Mouse (Mus musculus): Measurements from ENCODE around the gene Hyls1. TPM values are rescaled to one million over a fixed set of nuclear protein-coding genes. Genes with fewer than 3 reads are reported as not detected.

The Hyls1 gene
- total RNA-seq, 2 experiments from 2014 or later: 9.7 to 12.7 TPM

Other genes with a start within 250 kb of the Hyls1 start
- gene Cdon, start 149.3 kb downstream of the Hyls1 start, total RNA-seq (2015): 0.67 and 1.3 TPM in 2 replicates
- 0.37 and 1.0 TPM in 2 replicates for gene Cdon, start 149.3 kb downstream of the Hyls1 start, total RNA-seq (2017)
- gene Gm1113, start 52.1 kb downstream of the Hyls1 start, total RNA-seq (2015): not detected in 2 replicates
- not detected in 2 replicates for gene Gm1113, start 52.1 kb downstream of the Hyls1 start, total RNA-seq (2017)
- 0.05 TPM in 1 of 2 replicates, not detected in the other for gene Ddx25, start 11.9 kb downstream of the Hyls1 start, total RNA-seq (2015)
- 0.03 TPM in 1 of 2 replicates, not detected in the other for gene Ddx25, start 11.9 kb downstream of the Hyls1 start, total RNA-seq (2017)
- 25.5 and 28.8 TPM in 2 replicates for gene Pus3, start 11.8 kb downstream of the Hyls1 start, total RNA-seq (2015)
- 22.3 and 23.7 TPM in 2 replicates for gene Pus3, start 11.8 kb downstream of the Hyls1 start, total RNA-seq (2017)
- 0.57 TPM in 1 of 2 replicates, not detected in the other for gene Pate2, start 114 bp downstream of the Hyls1 start, total RNA-seq (2015)
- 0.54 TPM in 1 of 2 replicates, not detected in the other for gene Pate2, start 114 bp downstream of the Hyls1 start, total RNA-seq (2017)
- gene Pate4, start 41.5 kb upstream of the Hyls1 start, total RNA-seq (2015): not detected in 2 replicates
- not detected in 2 replicates for gene Pate4, start 41.5 kb upstream of the Hyls1 start, total RNA-seq (2017)
- not detected in 2 replicates for gene Pate3, start 77.8 kb upstream of the Hyls1 start, total RNA-seq (2015)
- gene Pate3, start 77.8 kb upstream of the Hyls1 start, total RNA-seq (2017): not detected in 2 replicates
- gene Pate1, start 117.0 kb upstream of the Hyls1 start, total RNA-seq (2015): not detected in 2 replicates
- gene Pate1, start 117.0 kb upstream of the Hyls1 start, total RNA-seq (2017): not detected in 2 replicates
- not detected in 2 replicates for gene Gm17677, start 170.7 kb upstream of the Hyls1 start, total RNA-seq (2015)
- gene Gm17677, start 170.7 kb upstream of the Hyls1 start, total RNA-seq (2017): not detected in 2 replicates
- not detected in 2 replicates for gene Gm17727, start 207.7 kb upstream of the Hyls1 start, total RNA-seq (2015)
- not detected in 2 replicates for gene Gm17727, start 207.7 kb upstream of the Hyls1 start, total RNA-seq (2017)
- gene Gm27235, start 219.7 kb upstream of the Hyls1 start, total RNA-seq (2015): not detected in 2 replicates
- not detected in 2 replicates for gene Gm27235, start 219.7 kb upstream of the Hyls1 start, total RNA-seq (2017)
- not detected in 2 replicates for gene D730048I06Rik, start 219.7 kb upstream of the Hyls1 start, total RNA-seq (2015)
- gene D730048I06Rik, start 219.7 kb upstream of the Hyls1 start, total RNA-seq (2017): not detected in 2 replicates